Mouse (Mus musculus): ENCODE data around the gene Pagr1b. TPM values are rescaled to one million over a fixed set of nuclear protein-coding genes. Genes with fewer than 3 reads are reported as not detected.

The Pagr1b gene
- polyA plus RNA-seq, 1 experiment from 2014 or later: not detected

DNA sequence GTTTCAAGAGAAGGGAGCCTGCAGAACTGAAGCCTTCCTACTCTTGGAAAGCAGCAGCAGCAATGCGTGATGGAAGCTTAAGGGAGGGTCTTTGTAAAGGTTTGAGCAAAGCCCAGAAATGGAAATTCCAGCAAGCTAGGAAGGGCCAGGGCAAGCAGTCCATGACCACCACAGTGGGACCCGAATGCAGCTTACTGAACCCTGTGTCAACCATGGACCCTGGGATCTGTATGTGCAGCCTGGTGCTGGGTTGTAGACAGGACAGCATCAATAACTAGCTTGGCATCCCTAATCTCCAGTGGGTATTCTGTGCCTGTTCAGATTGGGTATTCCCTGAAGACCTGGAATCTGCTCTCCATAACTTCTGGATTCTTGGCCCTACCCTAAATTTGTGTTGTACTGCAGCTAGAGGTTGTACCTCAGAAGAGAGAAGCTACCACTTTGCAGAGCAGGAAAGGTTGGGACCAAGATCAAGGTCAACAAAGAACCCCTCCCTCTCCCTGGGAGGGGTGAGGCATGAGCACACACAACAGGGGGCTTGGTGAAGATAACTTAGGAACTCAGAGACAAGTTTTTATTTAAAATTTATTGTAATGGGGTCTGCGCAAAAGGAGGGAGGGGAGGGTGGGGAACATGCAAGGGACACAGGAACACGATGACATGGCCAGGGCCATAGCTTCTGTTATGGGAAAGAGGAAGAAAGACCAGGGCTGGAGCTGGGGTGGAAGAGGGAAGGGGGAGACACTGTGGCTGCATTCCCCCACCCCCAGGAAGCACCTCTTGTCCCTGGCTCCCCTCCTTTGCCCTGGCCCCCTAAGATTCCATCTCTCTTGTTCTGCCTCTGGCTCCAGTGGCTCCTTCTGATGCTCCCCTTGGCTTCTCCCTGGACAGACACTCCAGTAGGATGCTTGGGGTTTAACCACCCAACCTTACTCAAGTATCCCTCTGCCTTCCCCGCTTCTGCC lies 5.6 kb upstream of the Pagr1b start:
- H3K9ac ChIP-seq (ENCODE audit: low read length): peak overlapping the region; percentile 61
- TF ChIP-seq CTCF (IDR thresholded peaks at IDR 0.05; ENCODE audit: low read depth) (no peak), EP300 (optimal IDR thresholded peaks at IDR 0.05) (no peak)
- H3K9me3 ChIP-seq (ENCODE audit: control insufficient read depth, low read length): no peaks in the 10 kb centered on the region
- H3K4me1 ChIP-seq (replicated peaks; ENCODE audit: control insufficient read depth, insufficient read depth): peaks cover 11% of the 10 kb centered on the region
- H3K36me3 ChIP-seq (ENCODE audit: control insufficient read depth, insufficient read depth, low read length): peaks cover 3% of the 10 kb centered on the region; the same call in 1 of the 2 replicates
- peak overlapping the region; percentile 69 for H3K27ac ChIP-seq (replicated peaks)
- H3K27me3 ChIP-seq (ENCODE audit: control insufficient read depth, insufficient read depth, low read length): no peaks in the 10 kb centered on the region
- H3K4me3 ChIP-seq (ENCODE audit: low read depth, low read length): peak overlapping the region; percentile 47
- no peak for DNase-seq (ENCODE audit: low spot score)
- WGBS: 39% methylated on average over 5 of the region's 5 CpGs
- no peak for ATAC-seq (ENCODE audit: low FRiP score, low TSS enrichment)
- H3K4me2 ChIP-seq (replicated peaks; ENCODE audit: low read depth): peak overlapping the region; percentile 61

DNA sequence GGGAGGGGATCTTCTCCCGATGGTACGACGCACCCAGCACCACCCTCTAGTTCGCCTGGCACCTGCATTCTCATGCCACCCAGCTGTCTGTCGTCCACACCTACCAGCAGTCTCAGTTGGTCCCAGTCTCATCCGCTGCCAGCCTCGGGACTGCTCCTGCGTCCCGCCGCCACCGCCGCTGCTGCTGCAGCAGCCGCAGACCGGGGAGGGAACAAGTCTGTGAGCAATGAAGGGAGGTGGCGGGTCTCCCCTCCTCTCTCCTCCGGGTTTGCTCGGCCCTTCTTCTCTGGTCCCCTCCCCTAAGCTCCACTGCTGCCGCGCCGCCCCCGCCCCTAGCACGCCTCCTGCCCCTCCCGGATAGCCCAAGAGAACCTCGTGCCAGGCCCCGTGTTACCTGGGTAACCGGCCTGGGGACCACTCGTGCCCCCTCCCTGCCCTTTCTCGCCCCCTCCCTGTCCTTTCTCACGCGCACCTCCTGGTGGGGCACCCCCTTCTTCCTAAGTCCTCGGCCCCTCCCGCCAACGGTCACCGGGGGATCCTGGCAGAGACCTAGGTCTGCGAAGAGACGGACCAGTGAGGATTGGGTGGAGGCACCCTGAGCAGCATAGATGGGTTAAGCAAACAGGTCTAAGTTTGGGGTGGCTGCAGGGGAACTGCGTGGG lies 4.7 kb upstream of the Pagr1b start, which contains the start of the genes Gm42742 and Prrt2:
Gene Gm42742 (minus strand): TSS at position 197 of the 662 bp plus-strand sequence.
Gene Prrt2 (minus strand): TSS at position 311 of the 662 bp plus-strand sequence.
- WGBS: 2% methylated on average over 35 of the region's 37 CpGs
- no peak for ATAC-seq (ENCODE audit: low FRiP score, low TSS enrichment)
- peaks cover 11% of the 10 kb centered on the region for H3K4me1 ChIP-seq (replicated peaks; ENCODE audit: control insufficient read depth, insufficient read depth)

DNA sequence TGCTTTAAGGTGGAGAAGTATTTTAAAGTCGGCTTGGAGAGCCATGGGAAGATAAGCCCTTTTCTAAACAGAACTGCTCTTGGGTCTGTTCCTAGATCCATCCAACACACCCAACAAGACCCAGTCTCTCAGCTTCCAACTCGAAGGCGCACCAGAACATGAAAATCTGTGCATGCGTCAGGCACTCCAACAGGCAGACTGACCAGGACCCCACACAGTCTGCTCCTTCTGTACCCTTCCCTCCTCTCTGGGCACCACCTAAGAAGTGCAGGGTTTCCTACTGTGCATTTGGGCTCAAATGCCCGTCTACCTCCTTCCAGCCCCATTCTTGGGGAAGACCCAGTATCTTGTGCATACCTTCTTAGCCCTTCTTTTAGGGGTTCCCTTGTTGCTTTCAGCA lies 4.2 kb upstream of the Pagr1b start:
- H3K27ac ChIP-seq (replicated peaks): peak overlapping the region; percentile 69

More for the DNA sequence above, 4.7 kb upstream of the Pagr1b start, which contains the start of the genes Gm42742 and Prrt2:
- DNase-seq (ENCODE audit: low spot score): peak; percentile 62
- Histone ChIP-seq H3K36me3 (ENCODE audit: control insufficient read depth, insufficient read depth, low read length) (peaks cover 3% of the 10 kb centered on the region; the same call in 1 of the 2 replicates), H3K9me3 (ENCODE audit: control insufficient read depth, low read length) (no peaks in the 10 kb centered on the region), H3K4me3 (ENCODE audit: low read depth, low read length) (peak within 1 kb of the TSS; percentile 47), H3K27ac (replicated peaks) (peak within 1 kb of the TSS; percentile 69), H3K27me3 (ENCODE audit: control insufficient read depth, insufficient read depth, low read length) (no peaks in the 10 kb centered on the region), H3K9ac (ENCODE audit: low read length) (peak within 1 kb of the TSS; percentile 61), H3K4me2 (replicated peaks; ENCODE audit: low read depth) (peak within 1 kb of the TSS; percentile 61)
- TF ChIP-seq CTCF (IDR thresholded peaks at IDR 0.05; ENCODE audit: low read depth): 0 out of 2 replicates have a peak, but pooled peaks have one; percentile 2
- TF ChIP-seq EP300 (optimal IDR thresholded peaks at IDR 0.05): no peak

DNA sequence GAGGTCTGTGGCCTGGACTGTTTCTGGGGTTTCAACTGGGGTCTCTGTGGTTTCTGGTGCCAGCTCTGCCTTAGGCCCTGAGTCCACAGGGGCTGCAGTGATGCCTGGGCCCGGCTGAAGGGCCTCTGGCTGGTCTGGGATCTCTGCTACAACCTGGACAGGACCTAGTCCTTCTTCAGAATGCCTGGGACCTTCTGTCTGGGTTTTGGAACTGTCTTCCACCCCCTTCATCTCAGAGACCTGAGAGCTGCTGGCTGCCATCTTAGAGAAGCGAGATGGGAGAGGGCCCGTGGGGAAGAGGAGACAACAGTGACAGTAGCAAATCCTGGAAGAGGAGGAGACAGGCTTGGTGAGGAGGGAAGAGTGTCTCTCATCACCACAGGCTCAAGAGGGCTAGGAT lies 3.7 kb upstream of the Pagr1b start:
- WGBS: 55% methylated on average over 3 of the region's 3 CpGs
- TF ChIP-seq EP300 (optimal IDR thresholded peaks at IDR 0.05): no peak
- no peak for TF ChIP-seq CTCF (IDR thresholded peaks at IDR 0.05; ENCODE audit: low read depth)

More for the DNA sequence above, 4.2 kb upstream of the Pagr1b start:
- no peak for ATAC-seq (ENCODE audit: low FRiP score, low TSS enrichment)
- H3K27me3 ChIP-seq (ENCODE audit: control insufficient read depth, insufficient read depth, low read length): no peaks in the 10 kb centered on the region
- no peaks in the 10 kb centered on the region for H3K9me3 ChIP-seq (ENCODE audit: control insufficient read depth, low read length)
- H3K36me3 ChIP-seq (ENCODE audit: control insufficient read depth, insufficient read depth, low read length): peaks cover 3% of the 10 kb centered on the region; the same call in 1 of the 2 replicates
- 27% methylated on average over 5 of the region's 5 CpGs for WGBS
- H3K4me3 ChIP-seq (ENCODE audit: low read depth, low read length): peak overlapping the region; percentile 47
- TF ChIP-seq EP300 (optimal IDR thresholded peaks at IDR 0.05) (no peak), CTCF (IDR thresholded peaks at IDR 0.05; ENCODE audit: low read depth) (no peak)
- H3K4me1 ChIP-seq (replicated peaks; ENCODE audit: control insufficient read depth, insufficient read depth): peaks cover 11% of the 10 kb centered on the region
- H3K4me2 ChIP-seq (replicated peaks; ENCODE audit: low read depth): peak overlapping the region; percentile 61
- H3K9ac ChIP-seq (ENCODE audit: low read length): peak overlapping the region; percentile 61
- no peak for DNase-seq (ENCODE audit: low spot score)

DNA sequence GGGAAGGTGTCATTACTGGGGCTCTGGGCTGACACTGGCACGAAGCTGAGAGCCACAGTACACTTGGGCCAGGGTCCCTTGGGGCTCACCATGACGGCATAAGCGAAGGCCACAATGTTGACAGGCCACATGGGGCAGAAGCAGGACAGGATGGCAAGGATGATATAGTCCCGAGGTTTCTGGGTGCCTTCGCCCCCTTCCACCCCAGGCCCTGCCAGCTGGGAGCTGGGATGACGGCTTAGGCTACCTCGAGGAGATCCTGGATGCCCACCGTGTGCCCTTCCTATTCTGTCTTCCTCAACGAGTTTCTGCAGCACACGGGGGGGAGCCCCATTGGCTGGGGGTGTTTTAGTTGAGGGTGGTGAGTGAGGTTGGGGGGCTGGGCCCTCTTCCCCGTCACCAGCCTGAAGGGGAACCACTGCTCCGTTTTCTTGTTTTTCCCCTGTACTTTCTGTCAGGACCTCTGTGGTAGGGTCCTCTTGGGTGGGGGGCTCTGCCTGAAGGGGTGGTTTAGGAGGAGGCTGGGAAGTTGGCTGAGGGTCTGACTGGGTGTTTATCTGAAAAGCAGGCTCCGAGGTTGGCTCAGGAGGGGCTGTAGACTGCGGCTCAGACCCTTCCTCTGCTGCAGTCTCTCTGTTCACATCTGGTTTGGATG lies 3.1 kb upstream of the Pagr1b start:
- Histone ChIP-seq H3K27me3 (ENCODE audit: control insufficient read depth, insufficient read depth, low read length) (no peaks in the 10 kb centered on the region), H3K4me1 (replicated peaks; ENCODE audit: control insufficient read depth, insufficient read depth) (peaks cover 6% of the 10 kb centered on the region), H3K9ac (ENCODE audit: low read length) (peak overlapping the region; percentile 61), H3K4me3 (ENCODE audit: low read depth, low read length) (peak overlapping the region; percentile 47), H3K9me3 (ENCODE audit: control insufficient read depth, low read length) (no peaks in the 10 kb centered on the region), H3K36me3 (ENCODE audit: control insufficient read depth, insufficient read depth, low read length) (peaks cover 3% of the 10 kb centered on the region; the same call in 1 of the 2 replicates), H3K4me2 (replicated peaks; ENCODE audit: low read depth) (peak overlapping the region; percentile 61), H3K27ac (replicated peaks) (peak overlapping the region; percentile 69)
- 74% methylated on average over 13 of the region's 14 CpGs for WGBS
- no peak for DNase-seq (ENCODE audit: low spot score)
- no peak for ATAC-seq (ENCODE audit: low FRiP score, low TSS enrichment)
- TF ChIP-seq CTCF (IDR thresholded peaks at IDR 0.05; ENCODE audit: low read depth) (no peak), EP300 (optimal IDR thresholded peaks at IDR 0.05) (no peak)

More for the DNA sequence above, 3.7 kb upstream of the Pagr1b start:
- Histone ChIP-seq H3K4me3 (ENCODE audit: low read depth, low read length) (peak overlapping the region; percentile 47), H3K4me2 (replicated peaks; ENCODE audit: low read depth) (peak overlapping the region; percentile 61), H3K27ac (replicated peaks) (peak overlapping the region; percentile 69), H3K9me3 (ENCODE audit: control insufficient read depth, low read length) (no peaks in the 10 kb centered on the region), H3K4me1 (replicated peaks; ENCODE audit: control insufficient read depth, insufficient read depth) (peaks cover 10% of the 10 kb centered on the region), H3K9ac (ENCODE audit: low read length) (peak overlapping the region; percentile 61), H3K36me3 (ENCODE audit: control insufficient read depth, insufficient read depth, low read length) (peaks cover 3% of the 10 kb centered on the region; the same call in 1 of the 2 replicates), H3K27me3 (ENCODE audit: control insufficient read depth, insufficient read depth, low read length) (no peaks in the 10 kb centered on the region)
- ATAC-seq (ENCODE audit: low FRiP score, low TSS enrichment): no peak
- DNase-seq (ENCODE audit: low spot score): no peak

Measured in stomach, postnatal 0 days (tissue).